Mouse (Mus musculus) ES-Bruce4 (cell line): Measurements from ENCODE around the gene Gm45844.

Experiments used
- CTCF ChIP-seq: IDR thresholded peaks from one replicate; pipeline ENCODE4 v1.8.1; 2011; ENCODE audit warnings: low read depth, low read length
- EP300 ChIP-seq: IDR thresholded peaks from 2 replicates; pipeline ENCODE4 v1.6.1; 2011; ENCODE audit warnings: low read depth, low read length; ENCODE audit not compliant: insufficient read depth
- POLR2A ChIP-seq: IDR thresholded peaks from one replicate; pipeline ENCODE4 v1.8.1; 2011; ENCODE audit warnings: low read length; ENCODE audit not compliant: insufficient read depth

DNA sequence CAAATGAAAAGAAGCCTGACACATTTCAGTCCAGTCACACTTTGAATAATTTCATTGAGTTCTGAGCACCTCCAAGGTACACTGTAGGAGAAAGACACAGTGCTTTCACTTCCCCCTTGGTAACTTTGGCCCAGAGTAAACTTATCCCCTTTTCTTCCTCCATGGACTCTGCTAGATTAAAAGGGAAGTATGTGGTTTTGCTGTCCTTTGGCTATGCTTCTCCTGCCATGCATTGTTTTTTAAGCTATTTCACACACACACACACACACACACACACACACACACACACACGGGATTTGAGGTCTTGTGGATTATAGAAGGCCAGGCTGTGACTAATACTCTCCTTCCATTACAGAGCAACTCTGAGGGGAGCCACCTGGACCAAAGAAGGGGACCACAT is 3.3 kb upstream of the Gm45844 start:
- TF ChIP-seq CTCF: no peak
- TF ChIP-seq EP300: no peak
- TF ChIP-seq POLR2A: no peak
